Mouse (Mus musculus) MEL (cell line): ENCODE measurements around the gene Lrrc49. TPM values are rescaled to one million over a fixed set of nuclear protein-coding genes. Genes with fewer than 3 reads are reported as not detected.

ENCODE experiments used
- DNase-seq: peaks from one replicate; pipeline ENCODE4 v3.0.0; 2011; ENCODE audit warnings: low read depth, low spot score
- H3K27ac ChIP-seq: 2 replicates; pipeline ENCODE4 v1.5.1; 2012; ENCODE audit warnings: low read depth, mild to moderate bottlenecking, control low read depth, low read length, moderate library complexity; ENCODE audit not compliant: control insufficient read depth
- H3K27me3 ChIP-seq, 2 experiments: fragments of 150-350 bp in 1 of 2; sonication (generic) in 1 of 2; 2 replicates each; pipeline ENCODE4 v1.6.1; 2012; ENCODE audit warnings: low read length in 2 of 2, mild to moderate bottlenecking in 2 of 2, improper control_type of control experiment in 1 of 2, moderate library complexity in 1 of 2; ENCODE audit not compliant: insufficient read depth in 2 of 2, control insufficient read depth in 1 of 2
- H3K36me3 ChIP-seq, 2 experiments: 2 replicates each; pipeline ENCODE4 v1.6.1; 2012 to 2014; ENCODE audit warnings: low read length in 2 of 2, improper control_type of control experiment in 1 of 2, inconsistent platforms in 1 of 2, mild to moderate bottlenecking in 1 of 2; ENCODE audit not compliant: insufficient read depth in 2 of 2, control insufficient read depth in 1 of 2
- H3K4me1 ChIP-seq, 2 experiments: fragments of 150-350 bp in 1 of 2; sonication (generic) in 1 of 2; 2 replicates each; pipeline ENCODE4 v1.6.1; 2012; ENCODE audit warnings: low read length in 2 of 2, improper control_type of control experiment in 1 of 2, mild to moderate bottlenecking in 1 of 2; ENCODE audit not compliant: insufficient read depth in 2 of 2, control insufficient read depth in 1 of 2
- H3K4me3 ChIP-seq, 2 experiments: fragments of 150-350 bp in 1 of 2; sonication (generic) in 1 of 2; 2 replicates each; pipeline ENCODE4 v1.5.1; 2012; ENCODE audit warnings: low read depth in 2 of 2, low read length in 2 of 2, mild to moderate bottlenecking in 2 of 2, moderate library complexity in 2 of 2, control low read depth in 1 of 2, improper control_type of control experiment in 1 of 2; ENCODE audit not compliant: control insufficient read depth in 1 of 2, insufficient read depth in 1 of 2
- H3K79me2 ChIP-seq: 2 replicates; pipeline ENCODE4 v1.6.1; 2012; ENCODE audit warnings: mild to moderate bottlenecking, low read length, moderate library complexity; ENCODE audit not compliant: control insufficient read depth, poor library complexity, insufficient read depth
- H3K9ac ChIP-seq: 2 replicates; pipeline ENCODE4 v1.6.1; 2012; ENCODE audit warnings: low read depth, mild to moderate bottlenecking, control low read depth, low read length, moderate library complexity; ENCODE audit not compliant: control insufficient read depth, poor library complexity, severe bottlenecking
- H3K9me3 ChIP-seq: fragments of 150-350 bp; sonication (generic); replicated peaks from 2 replicates; pipeline ENCODE4 v1.6.1; 2012; ENCODE audit warnings: mild to moderate bottlenecking, low read length, improper control_type of control experiment, moderate library complexity; ENCODE audit not compliant: insufficient read depth
- BHLHE40 ChIP-seq: IDR thresholded peaks from 2 replicates; pipeline ENCODE4 v1.6.1; 2012; ENCODE audit warnings: low read depth, mild to moderate bottlenecking, inconsistent platforms, low read length, improper control_type of control experiment, borderline replicate concordance
- CHD1 ChIP-seq: IDR thresholded peaks from 2 replicates; pipeline ENCODE4 v1.6.1; 2012; ENCODE audit warnings: low read depth, mild to moderate bottlenecking, inconsistent platforms, low read length, improper control_type of control experiment
- CHD2 ChIP-seq: IDR thresholded peaks from 2 replicates; pipeline ENCODE4 v1.6.1; 2011; ENCODE audit warnings: low read length, improper control_type of control experiment
- CTCF ChIP-seq, 3 experiments: IDR thresholded peaks in 2 of 3; conservative IDR thresholded peaks in 1 of 3; 2 replicates each; pipeline ENCODE4 v1.5.1; 2011 to 2012; ENCODE audit warnings: low read length in 3 of 3, low read depth in 2 of 3, mild to moderate bottlenecking in 2 of 3, improper control_type of control experiment in 1 of 3, inconsistent platforms in 1 of 3, mixed read lengths in 1 of 3, moderate library complexity in 1 of 3; ENCODE audit not compliant: control insufficient read depth in 1 of 3, insufficient read depth in 1 of 3, poor library complexity in 1 of 3, severe bottlenecking in 1 of 3
- E2F4 ChIP-seq: IDR thresholded peaks from 2 replicates; pipeline ENCODE4 v1.6.1; 2011; ENCODE audit warnings: low read depth, low read length, improper control_type of control experiment, borderline replicate concordance
- EP300 ChIP-seq, 2 experiments: IDR thresholded peaks; 2 replicates each; pipeline ENCODE4 v1.6.1; 2011; ENCODE audit warnings: improper control_type of control experiment in 2 of 2, low read length in 2 of 2, low read depth in 1 of 2, mild to moderate bottlenecking in 1 of 2
- GABPA ChIP-seq: IDR thresholded peaks from 2 replicates; pipeline ENCODE4 v1.6.1; 2012; ENCODE audit warnings: low read depth, mild to moderate bottlenecking, inconsistent platforms, low read length, improper control_type of control experiment, moderate library complexity
- HCFC1 ChIP-seq: IDR thresholded peaks from 2 replicates; pipeline ENCODE4 v1.6.1; 2012; ENCODE audit warnings: low read depth, mild to moderate bottlenecking, inconsistent platforms, low read length, improper control_type of control experiment, moderate library complexity
- MAX ChIP-seq: IDR thresholded peaks from 2 replicates; pipeline ENCODE4 v1.6.1; 2011; ENCODE audit warnings: low read length, improper control_type of control experiment
- MAZ ChIP-seq: IDR thresholded peaks from 2 replicates; pipeline ENCODE4 v1.6.1; 2012; ENCODE audit warnings: low read depth, mild to moderate bottlenecking, inconsistent platforms, low read length, improper control_type of control experiment
- MYC ChIP-seq: IDR thresholded peaks from 2 replicates; pipeline ENCODE4 v1.6.1; 2011; ENCODE audit warnings: low read depth, mild to moderate bottlenecking, low read length, improper control_type of control experiment, moderate library complexity
- NELFE ChIP-seq: IDR thresholded peaks from 2 replicates; pipeline ENCODE4 v1.6.1; 2011; ENCODE audit warnings: low read depth, low read length, improper control_type of control experiment
- POLR2AphosphoS5 ChIP-seq: IDR thresholded peaks from 2 replicates; pipeline ENCODE4 v1.6.1; 2012; ENCODE audit warnings: low read depth, borderline replicate concordance, mild to moderate bottlenecking, inconsistent platforms, low read length, moderate library complexity, mixed read lengths
- RAD21 ChIP-seq: IDR thresholded peaks from 2 replicates; pipeline ENCODE4 v1.6.1; 2011; ENCODE audit warnings: mild to moderate bottlenecking, low read depth, low read length, improper control_type of control experiment
- SIN3A ChIP-seq: IDR thresholded peaks from 2 replicates; pipeline ENCODE4 v1.6.1; 2012; ENCODE audit warnings: low read length, improper control_type of control experiment, inconsistent platforms
- SMC3 ChIP-seq: IDR thresholded peaks from 2 replicates; pipeline ENCODE4 v1.6.1; 2011; ENCODE audit warnings: low read depth, low read length, improper control_type of control experiment
- TCF12 ChIP-seq: IDR thresholded peaks from 2 replicates; pipeline ENCODE4 v1.6.1; 2014; ENCODE audit warnings: low read depth, mild to moderate bottlenecking, inconsistent platforms, low read length, improper control_type of control experiment, moderate library complexity
- USF1 ChIP-seq: IDR thresholded peaks from 2 replicates; pipeline ENCODE4 v1.6.1; 2014; ENCODE audit warnings: low read depth, mild to moderate bottlenecking, inconsistent platforms, low read length, improper control_type of control experiment, moderate library complexity
- USF2 ChIP-seq, 2 experiments: IDR thresholded peaks; 2 replicates each; pipeline ENCODE4 v1.6.1; 2011 to 2012; ENCODE audit warnings: improper control_type of control experiment in 2 of 2, low read length in 2 of 2, borderline replicate concordance in 1 of 2, inconsistent platforms in 1 of 2, low read depth in 1 of 2, mild to moderate bottlenecking in 1 of 2; ENCODE audit not compliant: insufficient read depth in 1 of 2
- ZKSCAN1 ChIP-seq: IDR thresholded peaks from 2 replicates; pipeline ENCODE4 v1.6.1; 2012; ENCODE audit warnings: low read depth, mild to moderate bottlenecking, inconsistent platforms, low read length, improper control_type of control experiment, moderate library complexity
- ZMIZ1 ChIP-seq: IDR thresholded peaks from 2 replicates; pipeline ENCODE4 v1.6.1; 2012; ENCODE audit warnings: low read depth, mild to moderate bottlenecking, inconsistent platforms, low read length, improper control_type of control experiment, moderate library complexity
- ZNF384 ChIP-seq: IDR thresholded peaks from 2 replicates; pipeline ENCODE4 v1.6.1; 2012; ENCODE audit warnings: low read depth, mild to moderate bottlenecking, inconsistent platforms, low read length, improper control_type of control experiment
- polyA plus RNA-seq, 2 experiments: library from polyadenylated mRNA; stranded (reverse) in 1 of 2; unstranded in 1 of 2; fragments of >175 nt in 1 of 2; fragments of >200 nt in 1 of 2; gene quantifications; 2 replicates each; pipeline versions ENCODE4 v1.2.1 to v1.2.4; 2012; ENCODE audit warnings: low replicate concordance in 2 of 2, low read depth in 1 of 2; ENCODE audit not compliant: insufficient read length in 2 of 2, insufficient read depth in 1 of 2, missing spikeins in 1 of 2
- total RNA-seq: library from RNA; depleted of rRNA; stranded (reverse); fragments of 300-350 nt; gene quantifications from 2 replicates; pipeline ENCODE4 v1.2.3, GENCODE M21; 2012

The Lrrc49 gene
- total and polyA plus RNA-seq, 3 experiments = 2.7 to 5.5 TPM; not detected in 1

DNA sequence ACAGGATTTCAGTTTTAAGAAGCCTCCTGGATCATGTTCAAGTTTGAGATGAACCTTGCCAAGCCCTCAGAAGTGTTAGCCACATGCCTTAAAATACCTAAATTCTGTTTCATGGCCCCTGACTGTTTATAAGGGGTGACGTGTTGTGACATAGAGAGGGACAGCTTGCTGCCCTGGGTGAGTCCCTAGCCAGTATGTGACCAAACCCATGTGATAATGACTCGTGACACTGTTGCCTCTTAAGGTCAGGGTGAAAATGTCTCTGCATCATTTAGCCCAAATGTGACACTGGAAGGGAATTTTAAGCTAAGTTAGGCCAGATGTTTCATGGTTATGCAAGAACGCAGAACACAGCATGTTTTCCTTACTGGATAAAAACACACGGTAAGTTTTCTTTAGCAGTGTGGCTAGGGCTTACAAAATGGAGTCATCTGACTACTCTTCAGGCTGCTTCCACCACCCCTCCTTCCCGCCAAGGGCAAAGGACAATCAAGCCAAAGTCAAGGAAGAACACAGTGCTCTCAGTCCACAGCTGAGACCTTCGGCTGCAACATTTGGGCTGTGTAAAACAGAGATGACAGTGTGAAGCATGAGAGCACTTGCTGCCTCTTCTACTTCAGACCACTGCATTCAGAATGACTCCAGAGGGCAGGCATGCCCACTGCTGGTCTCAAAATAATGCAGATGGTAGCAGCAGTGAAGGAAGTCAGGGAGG is 8.5 kb upstream of the Lrrc49 start:
- no peak for TF ChIP-seq CHD1
- TF ChIP-seq CHD2 = no peak
- TF ChIP-seq SMC3 = no peak
- TF ChIP-seq ZKSCAN1 = no peak
- no peak for TF ChIP-seq EP300 (IDR thresholded peaks at IDR 0.05; ENCODE audit: low read depth in 1 of 2, low read length in 2 of 2)
- no peak for TF ChIP-seq ZNF384
- TF ChIP-seq USF2 (IDR thresholded peaks at IDR 0.05; ENCODE audit: borderline replicate concordance in 1 of 2, insufficient read depth in 1 of 2, low read depth in 1 of 2, low read length in 2 of 2) = no peak
- no peak for TF ChIP-seq POLR2AphosphoS5
- no peak for TF ChIP-seq TCF12
- TF ChIP-seq BHLHE40 = no peak
- no peak for TF ChIP-seq GABPA
- TF ChIP-seq MAX = no peak
- no peak for TF ChIP-seq HCFC1
- no peak for TF ChIP-seq SIN3A
- DNase-seq = no peak
- Histone ChIP-seq H3K9ac (no peak overlapping the region), H3K4me1 (no peaks in the 10 kb centered on the region), H3K79me2 (no peaks in the 10 kb centered on the region), H3K27ac (no peak overlapping the region), H3K4me3 (no peak overlapping the region), H3K9me3 (no peaks in the 10 kb centered on the region), H3K27me3 (peaks cover 0 to 4% of the 10 kb centered on the region in 2 experiments; a peak in 2 of 4 replicates), H3K36me3 (no peaks in the 10 kb centered on the region)

DNA sequence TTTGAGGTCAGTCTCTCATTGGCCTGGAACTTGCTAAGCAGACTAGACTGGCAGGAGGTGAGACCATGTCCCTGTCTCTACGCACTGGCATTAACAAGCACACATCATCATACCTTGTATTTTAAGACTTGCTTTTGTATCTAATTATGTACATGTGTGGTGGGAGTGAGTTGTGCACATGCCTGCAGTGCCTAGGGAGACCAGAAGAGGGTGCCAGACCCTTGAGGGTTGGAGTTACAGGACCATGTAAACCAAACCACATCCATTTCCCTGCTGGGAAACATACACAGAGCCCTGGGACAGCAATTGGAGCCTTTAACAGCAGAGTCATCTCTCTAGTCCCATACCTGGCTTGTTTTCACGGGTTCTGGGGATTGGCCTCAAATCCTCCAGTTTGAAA is 6.0 kb upstream of the Lrrc49 start:
- no peak overlapping the region for H3K4me3 ChIP-seq
- no peak overlapping the region for H3K27ac ChIP-seq
- H3K27me3 ChIP-seq = peaks cover 0 to 4% of the 10 kb centered on the region in 2 experiments; a peak in 2 of 4 replicates
- no peaks in the 10 kb centered on the region for H3K79me2 ChIP-seq
- H3K36me3 ChIP-seq = no peaks in the 10 kb centered on the region
- TF ChIP-seq POLR2AphosphoS5 (no peak), RAD21 (peak; percentile 34), MYC (no peak), CHD2 (no peak), ZMIZ1 (no peak), CTCF (IDR thresholded peaks at IDR 0.05 in 2 of 3, conservative IDR thresholded peaks at IDR 0.05 in 1 of 3; ENCODE audit: control insufficient read depth in 1 of 3, insufficient read depth in 1 of 3, low read depth in 2 of 3, low read length in 3 of 3, poor library complexity in 1 of 3, severe bottlenecking in 1 of 3) (peak; percentile 49 to 78 (median 50)), E2F4 (no peak), SMC3 (peak; percentile 34), NELFE (no peak), CHD1 (no peak), USF1 (no peak), MAZ (no peak)
- TF ChIP-seq, all 39 proteins: peak for 3
- H3K4me1 ChIP-seq = no peaks in the 10 kb centered on the region
- peak; percentile 40 for DNase-seq
- H3K9me3 ChIP-seq = no peaks in the 10 kb centered on the region
- no peak overlapping the region for H3K9ac ChIP-seq
